Mouse (Mus musculus): ENCODE results near the gene Scaf8. TPM values are rescaled to one million over a fixed set of nuclear protein-coding genes. Genes with fewer than 3 reads are reported as not detected.
"Not testable (repeated sequence)": the region's sequence is repeated elsewhere in the genome, so short reads cannot be mapped to it uniquely, and the experiment has no call there.

Gene Scaf8
- polyA plus RNA-seq, 1 experiment, result 9.6 TPM

DNA sequence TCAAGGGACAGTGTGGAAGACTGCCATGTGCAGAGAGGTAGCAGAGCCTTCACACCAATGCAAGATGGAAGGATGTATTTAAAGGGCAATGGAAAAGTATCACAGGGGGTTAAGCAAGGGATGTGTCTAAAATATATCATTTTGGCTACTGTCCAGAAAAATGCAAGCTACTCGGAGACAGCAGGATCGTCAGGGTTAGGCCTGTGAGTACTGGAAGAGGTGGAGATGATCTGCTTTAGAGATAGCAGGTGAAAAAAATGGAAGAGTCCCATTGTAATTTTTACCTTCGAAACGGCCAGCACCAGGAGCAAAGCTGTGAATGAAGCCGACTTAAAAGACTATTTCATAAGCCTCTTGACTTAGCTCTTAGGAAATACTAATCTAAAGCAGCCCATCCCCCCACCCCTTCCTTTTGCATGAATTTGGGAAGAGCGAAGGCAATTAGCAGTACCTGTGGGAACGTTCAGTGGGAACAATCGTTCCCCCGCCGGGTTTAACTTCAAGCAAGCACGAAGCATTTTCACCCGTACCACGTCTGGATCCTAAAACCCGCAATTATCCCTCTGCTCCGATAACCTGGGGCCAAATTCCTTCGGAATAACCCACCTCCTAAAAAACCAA lies 925 bp upstream of the Scaf8 start:
- under 1% methylated on average over 16 of the region's 16 CpGs for WGBS
- no peak for DNase-seq (ENCODE audit: low read depth, low spot score)

DNA sequence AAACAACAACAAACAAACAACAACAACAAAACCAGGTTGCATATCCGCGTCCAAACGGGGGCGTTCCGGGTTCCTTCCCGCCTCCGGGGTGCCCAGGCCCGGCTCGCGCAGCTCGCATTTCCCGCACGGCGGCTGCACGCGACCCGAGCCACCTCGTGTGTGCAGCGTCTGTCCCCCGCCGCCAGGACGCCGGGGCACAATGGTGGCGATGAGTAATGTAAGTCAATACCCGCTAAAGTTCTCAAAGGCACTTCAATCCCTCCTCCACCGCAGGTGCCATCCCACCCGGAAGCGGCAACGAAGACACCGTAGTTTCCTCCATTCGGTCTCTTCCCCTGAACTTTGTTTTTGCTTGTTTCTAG lies 433 bp upstream of the Scaf8 start:
- WGBS, result 1% methylated on average over 31 of the region's 31 CpGs
- DNase-seq (ENCODE audit: low read depth, low spot score), result no peak

DNA sequence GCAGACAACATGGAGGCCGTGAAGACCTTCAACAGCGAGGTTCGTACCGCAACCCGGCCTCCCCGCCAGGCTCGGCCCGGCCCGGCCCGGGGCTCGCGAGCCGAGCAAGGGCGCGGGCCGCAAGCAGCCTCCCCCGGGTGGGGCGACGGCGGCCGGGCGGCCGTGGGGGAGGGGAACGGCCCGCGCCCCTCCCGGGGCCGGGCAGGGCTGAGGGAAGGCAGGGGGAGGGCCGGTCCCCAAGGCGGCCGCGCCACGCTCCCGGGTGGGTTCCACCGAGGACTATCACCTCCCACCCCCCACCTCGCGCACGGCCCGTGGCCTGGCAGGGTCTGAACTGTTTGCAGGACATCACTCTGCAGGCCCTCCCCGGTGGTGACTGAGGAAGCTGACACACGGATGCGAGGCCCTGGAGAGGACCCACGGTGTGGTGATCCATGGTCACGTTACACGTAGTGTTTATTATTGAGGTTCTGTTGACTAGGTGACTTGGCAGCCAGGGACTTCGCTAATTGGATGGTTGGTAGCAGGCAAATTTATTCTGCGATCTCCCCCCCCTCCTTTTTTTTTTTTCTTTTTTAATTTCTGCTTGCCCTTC lies 705 bp downstream of the Scaf8 start:
- peak; percentile 24 for DNase-seq (ENCODE audit: low read depth, low spot score)
- WGBS, result under 1% methylated on average over 44 of the region's 47 CpGs

DNA sequence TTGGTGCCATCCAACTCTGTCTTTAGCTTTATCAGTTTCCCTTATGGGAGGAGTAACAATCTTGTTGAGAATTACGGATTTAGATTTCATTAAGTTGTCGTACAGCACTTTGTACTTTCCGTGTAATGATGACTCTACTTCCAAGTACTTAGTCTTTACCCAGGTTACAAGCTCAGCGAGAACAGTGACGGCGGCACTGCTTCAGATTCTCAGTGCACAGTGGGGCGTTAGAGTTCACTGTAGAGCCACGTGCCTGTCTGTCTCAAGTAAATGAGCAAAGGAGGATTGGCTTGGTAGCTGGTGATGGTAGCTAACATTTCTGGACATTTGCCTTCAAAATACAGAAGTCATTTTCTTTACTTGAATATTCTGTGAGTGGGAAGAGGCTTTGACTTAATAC lies 6.2 kb downstream of the Scaf8 start:
- not testable (repeated sequence) for DNase-seq (ENCODE audit: low read depth, low spot score)

DNA sequence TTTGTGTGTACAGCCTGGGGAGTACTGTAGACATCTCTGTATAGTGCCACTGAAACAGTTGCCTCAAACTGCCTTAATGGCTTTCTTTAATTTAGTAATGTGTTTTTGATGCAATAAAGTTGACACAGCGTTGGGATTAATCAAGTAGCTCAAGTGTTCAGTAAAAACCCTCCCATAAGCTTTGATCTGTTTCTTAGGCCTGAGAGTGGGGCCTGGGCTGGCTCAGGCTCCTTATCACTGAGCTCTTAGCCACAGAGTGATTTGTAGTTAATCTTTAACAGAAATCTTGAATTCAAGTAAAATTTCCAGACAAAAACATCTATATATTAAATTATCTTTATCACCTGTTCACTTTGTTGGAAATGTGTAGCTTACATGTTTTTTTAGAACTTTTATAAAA lies 8.8 kb downstream of the Scaf8 start:
- not testable (repeated sequence) for DNase-seq (ENCODE audit: low read depth, low spot score)
- 27% methylated on average over 1 of the region's 1 CpGs for WGBS

More for the DNA sequence above, 6.2 kb downstream of the Scaf8 start:
- 89% methylated on average over 8 of the region's 8 CpGs for WGBS

DNA sequence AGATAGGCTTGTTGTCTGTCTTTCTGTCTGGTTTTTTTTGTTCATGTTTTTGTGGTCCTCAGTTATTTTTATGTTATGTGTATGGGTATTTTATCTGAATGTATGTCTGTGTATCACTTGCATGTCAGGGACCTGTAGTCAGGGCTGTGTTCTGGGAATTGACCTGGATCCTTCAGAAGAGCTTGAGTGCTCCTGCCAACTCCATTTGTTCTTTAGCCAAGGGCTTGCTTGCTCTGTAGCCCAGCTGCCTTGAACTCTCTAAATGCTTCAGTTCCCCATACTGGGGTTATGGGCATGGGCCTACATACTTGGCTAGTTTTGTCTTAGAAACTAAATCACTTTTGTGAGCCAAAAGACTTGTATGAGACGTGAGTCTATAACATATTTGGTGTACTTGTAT lies 13.9 kb downstream of the Scaf8 start:
- no peak for DNase-seq (ENCODE audit: low read depth, low spot score)
- 86% methylated on average over 1 of the region's 1 CpGs for WGBS

DNA sequence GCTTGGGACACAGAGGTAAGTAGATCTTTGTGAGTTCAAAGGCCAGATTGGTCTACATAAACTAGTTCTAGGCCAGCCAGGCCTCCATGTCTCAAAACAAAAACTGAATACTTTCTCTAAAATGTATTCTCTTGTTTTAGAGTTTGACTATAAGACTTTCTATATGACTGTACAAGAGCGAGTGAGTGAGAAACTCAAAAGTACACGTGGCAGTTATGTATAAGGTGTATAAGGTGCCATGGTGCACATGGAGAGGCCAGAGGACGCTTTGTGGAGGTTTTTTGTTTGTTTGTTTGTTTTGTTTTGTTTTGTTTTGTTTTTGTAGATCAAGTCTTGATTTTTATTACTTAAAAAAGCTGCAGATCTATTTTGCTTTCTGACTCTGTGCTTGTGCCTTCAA lies 15.0 kb downstream of the Scaf8 start:
- no peak for DNase-seq (ENCODE audit: low read depth, low spot score)
- WGBS, result 85% methylated on average over 3 of the region's 3 CpGs

DNA sequence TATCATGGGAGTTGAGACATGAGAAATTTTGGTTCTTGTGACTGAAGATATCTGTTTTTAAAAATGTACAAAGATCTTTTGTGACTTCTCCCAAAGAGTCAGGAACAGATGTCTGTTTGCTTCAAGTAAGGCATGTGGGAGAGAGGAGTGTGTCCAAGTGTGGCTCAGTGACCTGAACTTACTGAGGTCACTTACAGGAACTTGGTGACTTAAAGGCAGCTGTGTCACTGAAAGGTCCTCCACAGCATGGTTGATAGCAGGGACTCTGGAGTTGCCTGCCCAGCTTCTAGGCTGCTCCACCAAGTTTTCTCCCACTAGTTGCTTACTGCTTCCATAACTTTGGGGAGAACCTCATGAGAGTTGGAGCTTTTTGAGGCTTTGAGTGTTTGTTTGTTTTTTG lies 20.6 kb downstream of the Scaf8 start:
- no peak for DNase-seq (ENCODE audit: low read depth, low spot score)

DNA sequence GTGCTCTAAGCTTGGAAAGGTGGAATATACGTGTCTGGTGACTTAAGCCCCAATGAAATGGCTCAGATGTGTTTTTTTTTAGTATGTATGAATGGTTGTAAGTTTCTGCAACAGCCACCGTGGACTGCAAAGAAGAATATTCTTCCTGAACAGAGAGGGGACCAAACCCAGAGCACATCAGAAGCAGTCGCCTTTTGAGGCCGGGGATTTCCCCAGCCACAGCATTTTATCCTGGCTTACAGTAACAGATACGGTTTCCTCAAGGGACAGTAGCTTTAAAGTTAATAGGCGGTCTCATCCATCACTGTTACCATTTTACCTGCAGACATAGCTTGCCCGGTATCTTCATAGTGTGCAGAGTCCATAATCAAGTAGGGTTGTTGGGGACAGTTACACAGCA lies 21.4 kb downstream of the Scaf8 start:
- 87% methylated on average over 7 of the region's 7 CpGs for WGBS

DNA sequence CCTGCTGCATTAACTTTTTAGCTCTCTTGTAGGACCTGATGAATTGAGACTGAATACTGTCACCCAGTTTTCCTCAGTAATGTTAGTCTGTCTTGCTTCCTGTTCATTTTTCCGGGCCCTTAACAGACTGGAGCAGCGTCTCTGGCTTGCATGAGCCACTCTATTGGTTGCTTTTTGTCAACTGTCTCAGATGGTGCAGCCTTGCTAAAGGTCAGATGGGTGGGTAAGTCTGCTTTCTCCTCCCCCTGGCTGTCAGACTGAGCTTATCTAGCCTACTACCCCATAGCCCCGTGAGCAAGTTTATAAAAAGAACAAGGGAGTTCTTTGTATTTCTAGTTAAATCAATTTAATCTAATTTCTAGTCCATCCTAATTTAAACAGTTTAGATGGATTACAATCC lies 23.6 kb downstream of the Scaf8 start:
- DNase-seq (ENCODE audit: low read depth, low spot score), result no peak
- 14% methylated on average over 3 of the region's 3 CpGs for WGBS

More for the DNA sequence above, 21.4 kb downstream of the Scaf8 start:
- DNase-seq (ENCODE audit: low read depth, low spot score), result no peak

DNA sequence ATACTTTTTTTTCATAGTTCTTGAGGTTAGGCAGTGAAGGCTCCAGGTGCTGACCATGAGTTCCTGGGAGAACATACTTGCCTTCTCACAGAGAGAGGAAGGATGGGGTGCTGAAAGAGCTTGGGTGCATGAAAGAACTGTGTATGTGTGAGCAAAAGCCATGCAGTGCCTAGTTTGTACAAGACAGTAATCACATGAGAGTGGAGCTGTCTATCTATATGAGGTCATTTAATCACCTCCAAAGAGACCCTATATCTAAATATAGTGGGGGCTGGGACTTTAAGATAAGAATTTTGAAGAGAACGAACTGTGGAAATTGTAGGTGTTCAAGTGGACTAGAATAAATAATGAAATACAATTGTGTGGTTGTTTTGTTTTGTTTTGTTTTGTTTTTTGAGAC lies 25.3 kb downstream of the Scaf8 start:
- WGBS, result 76% methylated on average over 1 of the region's 1 CpGs

DNA sequence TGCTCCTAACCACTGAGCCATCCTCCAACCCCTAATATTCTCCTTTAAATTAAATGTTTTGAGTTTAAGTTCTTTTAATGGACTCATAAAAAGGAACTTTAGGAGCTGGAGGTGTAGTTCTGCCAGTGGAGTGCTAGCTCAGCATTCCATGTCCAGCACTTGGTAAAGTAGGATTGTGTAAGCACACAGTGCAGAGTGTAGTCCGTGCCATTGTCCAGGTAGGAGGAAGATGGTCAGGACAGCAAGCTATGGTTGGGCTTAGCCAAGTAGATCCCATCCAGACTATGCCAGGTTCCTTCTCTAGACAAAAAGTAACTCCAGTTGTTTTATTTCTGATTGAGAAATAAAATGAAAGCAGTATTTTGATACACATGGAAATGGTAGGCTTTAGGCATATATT lies 34.1 kb downstream of the Scaf8 start:
- DNase-seq (ENCODE audit: low read depth, low spot score), result no peak
- 79% methylated on average over 1 of the region's 1 CpGs for WGBS

More for the DNA sequence above, 25.3 kb downstream of the Scaf8 start:
- DNase-seq (ENCODE audit: low read depth, low spot score), result no peak

DNA sequence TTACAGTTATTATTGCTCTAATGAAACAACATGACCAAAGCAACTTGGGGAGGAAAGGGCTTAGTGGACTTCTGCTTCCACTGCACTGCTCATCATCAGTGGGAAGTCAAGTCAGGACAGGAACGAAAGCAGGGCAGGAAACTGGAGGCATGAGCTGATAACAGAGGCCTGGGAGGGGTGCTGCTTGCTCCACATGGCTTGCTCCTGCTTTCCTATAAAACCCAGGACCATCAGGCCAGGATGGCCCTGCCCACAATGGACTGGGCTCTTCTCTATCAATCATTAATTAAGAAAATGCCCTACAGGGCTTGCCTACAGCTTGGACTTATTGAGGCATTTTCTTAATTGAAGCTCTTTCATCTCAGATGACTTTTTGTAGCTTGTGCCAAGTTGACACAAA lies 34.8 kb downstream of the Scaf8 start:
- 37% methylated on average over 1 of the region's 1 CpGs for WGBS

DNA sequence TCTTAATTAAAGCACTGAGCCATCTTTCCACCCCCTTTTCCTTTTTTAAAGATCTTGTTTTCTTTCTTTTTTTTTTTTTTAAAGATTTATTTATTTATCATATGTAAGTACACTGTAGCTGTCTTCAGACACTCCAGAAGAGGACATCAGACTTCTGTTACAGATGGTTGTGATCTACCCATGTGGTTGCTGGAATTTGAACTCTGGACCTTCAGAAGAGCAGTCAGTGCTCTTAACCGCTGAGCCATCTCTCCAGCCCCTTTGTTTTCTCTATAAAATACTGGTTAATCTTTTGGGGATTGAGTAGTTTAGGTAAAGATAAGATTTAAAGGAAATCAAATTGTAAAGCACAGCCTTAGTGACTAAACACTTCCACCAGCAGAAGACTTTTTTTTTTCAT lies 35.9 kb downstream of the Scaf8 start:
- 40% methylated on average over 1 of the region's 1 CpGs for WGBS
- not testable (repeated sequence) for DNase-seq (ENCODE audit: low read depth, low spot score)

More for the DNA sequence above, 34.8 kb downstream of the Scaf8 start:
- no peak for DNase-seq (ENCODE audit: low read depth, low spot score)

DNA sequence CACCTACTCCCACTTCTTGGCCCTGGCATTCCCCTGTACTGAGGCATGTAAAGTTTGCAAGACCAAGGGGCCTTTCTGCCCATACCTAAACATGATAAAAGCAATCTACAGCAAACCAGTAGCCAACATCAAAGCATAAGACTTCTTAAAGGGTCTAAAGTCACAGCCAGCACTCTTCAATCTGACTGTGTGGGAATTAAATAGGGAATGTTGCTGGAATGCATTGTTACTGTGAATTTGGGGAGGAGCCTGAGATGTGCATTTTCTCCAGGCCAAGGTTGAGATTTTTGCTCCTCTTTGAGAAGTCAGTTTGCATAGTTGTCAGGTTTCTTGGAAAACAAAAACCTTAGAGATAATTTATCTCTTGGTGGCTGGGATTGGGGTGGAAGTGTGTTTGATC lies 36.4 kb downstream of the Scaf8 start:
- no peak for DNase-seq (ENCODE audit: low read depth, low spot score)

DNA sequence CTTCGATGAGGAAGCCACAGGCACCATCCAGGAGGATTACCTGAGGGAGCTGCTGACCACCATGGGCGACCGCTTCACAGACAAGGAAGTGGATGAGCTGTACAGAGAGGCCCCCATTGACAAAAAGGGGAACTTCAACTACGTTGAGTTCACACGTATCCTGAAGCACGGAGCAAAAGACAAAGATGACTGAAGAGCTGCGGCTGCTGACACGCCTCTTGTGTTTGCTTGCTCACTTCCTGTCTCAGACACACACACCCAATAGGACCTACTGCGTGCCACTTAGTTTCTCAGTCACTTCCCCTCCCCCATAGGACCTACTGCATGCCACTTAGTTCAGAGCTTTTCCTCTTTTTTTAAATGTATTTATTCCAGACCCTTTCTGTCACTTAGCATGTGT lies 41.4 kb downstream of the Scaf8 start:
- 88% methylated on average over 9 of the region's 9 CpGs for WGBS
- not testable (repeated sequence) for DNase-seq (ENCODE audit: low read depth, low spot score)

DNA sequence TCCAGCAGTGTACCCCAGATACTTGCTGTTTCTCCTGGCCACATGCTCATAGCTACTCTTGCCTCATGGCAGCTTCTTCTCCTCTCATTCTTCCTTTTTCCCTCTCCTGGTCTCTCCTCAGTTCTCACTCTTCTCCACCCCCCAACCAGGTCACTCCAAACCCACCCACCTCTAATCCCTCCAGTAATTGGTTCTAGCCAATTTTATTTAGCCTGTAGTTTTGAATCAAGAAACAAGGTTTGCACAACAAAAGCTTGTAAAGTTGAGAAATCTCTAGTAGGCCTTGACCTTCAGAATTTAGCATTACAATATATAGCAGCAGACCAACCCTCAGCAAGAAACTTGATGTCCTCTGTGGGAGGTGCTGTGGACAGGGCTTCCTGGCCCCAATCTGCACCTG lies 42.2 kb downstream of the Scaf8 start:
- no peak for DNase-seq (ENCODE audit: low read depth, low spot score)

DNA sequence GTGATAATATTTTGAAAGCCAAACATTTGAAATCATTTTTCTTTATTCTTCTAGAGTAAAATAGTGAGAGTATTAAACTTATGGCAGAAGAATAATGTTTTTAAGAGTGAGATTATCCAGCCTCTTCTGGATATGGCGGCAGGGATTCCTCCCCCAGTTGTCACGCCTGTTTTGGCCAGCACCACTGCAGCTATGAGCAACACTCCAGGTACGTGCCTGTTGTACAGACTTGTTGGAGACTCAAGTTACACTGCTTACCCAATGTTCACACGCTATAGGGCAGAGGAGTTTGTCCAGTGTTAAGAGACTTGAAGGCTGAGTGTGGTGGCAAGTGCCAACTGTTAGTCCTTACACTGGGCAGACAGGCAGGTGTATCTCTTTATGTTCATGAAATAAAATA lies 48.1 kb downstream of the Scaf8 start:
- no peak for DNase-seq (ENCODE audit: low read depth, low spot score)
- 89% methylated on average over 4 of the region's 4 CpGs for WGBS

DNA sequence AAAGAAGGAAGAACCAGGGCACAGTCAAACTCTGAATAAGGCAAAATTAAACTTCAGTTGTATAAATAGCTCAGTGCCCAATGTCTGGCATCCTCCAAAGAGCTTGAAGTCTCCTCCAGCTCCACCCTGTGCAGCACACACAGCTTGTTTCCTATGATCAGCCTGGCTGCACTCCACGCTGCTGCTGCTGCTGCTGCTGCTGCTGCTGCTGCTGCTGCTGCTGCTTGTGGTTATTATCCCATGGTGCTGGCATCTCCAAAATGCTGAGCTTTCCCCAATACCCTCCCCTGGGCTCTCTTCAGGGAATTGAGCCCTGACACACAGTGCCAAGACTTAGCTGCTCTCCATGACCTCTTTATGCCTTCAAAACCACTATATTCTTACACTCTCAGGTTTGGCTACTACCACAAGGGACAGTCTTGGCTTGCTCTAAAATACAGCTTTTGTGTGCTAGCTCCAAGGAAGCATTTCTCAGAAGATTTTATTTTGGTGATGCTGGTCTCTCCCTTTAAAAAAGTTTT lies 65.7 kb downstream of the Scaf8 start:
- not testable (repeated sequence) for DNase-seq (ENCODE audit: low read depth, low spot score)
- WGBS, result 85% methylated on average over 1 of the region's 1 CpGs

DNA sequence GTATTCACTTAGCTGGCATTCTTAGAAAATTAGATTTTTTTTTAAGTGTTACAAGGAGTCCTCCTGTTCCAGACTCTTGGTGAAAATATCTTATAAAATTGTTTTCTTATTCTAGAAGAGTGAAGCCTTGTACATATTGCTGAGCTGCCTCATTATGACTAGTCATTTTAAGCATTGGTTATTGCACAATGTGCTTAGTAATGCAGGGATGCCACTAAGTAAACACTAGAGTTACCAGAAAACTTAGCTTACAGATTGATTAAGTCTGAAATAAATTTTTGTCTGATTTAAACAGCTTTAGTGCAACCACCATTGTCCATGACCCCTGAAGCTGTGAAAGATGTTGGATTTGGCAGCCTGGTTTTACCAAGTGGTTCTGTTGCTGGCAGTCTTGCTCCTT lies 80.7 kb downstream of the Scaf8 start:
- not testable (repeated sequence) for DNase-seq (ENCODE audit: low read depth, low spot score)

DNA sequence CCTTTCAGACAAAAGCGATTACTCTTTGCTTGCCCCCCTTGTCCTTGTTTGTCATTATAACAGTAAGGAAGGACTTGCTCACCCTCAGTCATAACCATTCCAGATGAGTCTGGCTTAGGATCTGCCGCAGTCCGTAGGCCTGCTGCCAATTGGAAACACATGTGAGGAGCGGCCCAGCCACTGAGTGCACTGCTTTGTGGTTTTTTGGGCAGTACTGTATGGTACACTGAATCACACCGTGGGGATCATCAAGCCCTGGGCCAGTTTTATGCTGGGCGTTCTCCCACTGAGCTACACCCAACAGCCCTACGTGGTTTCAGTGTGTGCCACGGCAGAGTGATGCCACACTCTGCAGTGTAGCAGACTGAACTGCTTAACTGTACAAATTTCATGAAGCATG lies 85.6 kb downstream of the Scaf8 start:
- no peak for DNase-seq (ENCODE audit: low read depth, low spot score)
- 77% methylated on average over 8 of the region's 8 CpGs for WGBS

DNA sequence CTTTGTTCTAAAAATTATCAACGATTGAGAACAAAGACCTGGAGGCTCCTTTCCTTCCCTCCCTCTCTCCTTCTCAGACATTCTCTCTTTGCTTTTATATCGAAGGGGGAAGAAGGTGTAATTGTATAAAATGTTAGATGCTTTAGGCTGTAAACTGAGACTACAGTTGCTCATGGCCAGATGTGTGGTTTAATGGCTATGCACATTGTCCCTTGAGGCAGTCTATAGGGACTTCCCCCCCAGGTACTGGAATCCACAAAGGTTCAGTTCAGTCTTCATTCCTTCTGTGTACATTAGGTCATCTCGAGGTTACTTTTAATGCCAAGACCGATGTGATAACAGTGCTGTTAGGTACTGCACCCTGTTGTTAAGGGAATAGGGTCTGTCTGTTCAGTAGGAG lies 89.1 kb downstream of the Scaf8 start:
- 45% methylated on average over 4 of the region's 4 CpGs for WGBS
- no peak for DNase-seq (ENCODE audit: low read depth, low spot score)
